Mouse (Mus musculus): ENCODE measurements at regions not wholly inside any gene's neighbourhood (a gene's known extent, or its start where the extent isn't known, plus 50 kb on each side); places are given as distances from the start of the nearest gene placed in this dataset.

GRCm38 (mm10) chr11:56901201-56901600 is 110.0 kb upstream of the Gria1 start:
- CTCF ChIA-PET: no interaction called here

- CTCF ChIA-PET: no interaction called here
These were observed 85.8 kb upstream of the Gria1 start for GRCm38 (mm10) chr11:56925368-56925896.

GRCm38 (mm10) chr11:56932766-56933165 is 78.4 kb upstream of the Gria1 start:
- CTCF ChIA-PET: no interaction called here

GRCm38 (mm10) chr11:56952357-56952756 is 58.8 kb upstream of the Gria1 start:
- CTCF ChIA-PET: no interaction called here

GRCm38 (mm10) chr11:56957824-56958223 is 53.4 kb upstream of the Gria1 start:
- CTCF ChIA-PET: no interaction called here

Data from spleen, embryonic (tissue).